Mouse (Mus musculus) kidney, embryonic 15.5 days (tissue): ENCODE measurements at regions not wholly inside any gene's neighbourhood (a gene's known extent, or its start where the extent isn't known, plus 50 kb on each side); places are given as distances from the start of the nearest gene placed in this dataset.
"Not testable (repeated sequence)": the region's sequence is repeated elsewhere in the genome, so short reads cannot be mapped to it uniquely, and the experiment has no call there.

Experiments used
- ATAC-seq: fragments of 200-750 bp; cut with Nextera tagmentation; replicated peaks from 2 replicates; pipeline ENCODE4 v1.8.0; 2017; ENCODE audit warnings: moderate TSS enrichment; ENCODE audit not compliant: low FRiP score
- H3K27ac ChIP-seq: fragments of 300-500 bp; sonication (generic); 2 replicates; pipeline ENCODE4 v1.5.1; 2015; ENCODE audit warnings: mild to moderate bottlenecking, inconsistent platforms
- H3K27me3 ChIP-seq: fragments of 300-500 bp; sonication (generic); 2 replicates; pipeline ENCODE4 v1.6.1; 2015; ENCODE audit warnings: inconsistent platforms
- H3K36me3 ChIP-seq: fragments of 300-500 bp; sonication (generic); 2 replicates; pipeline ENCODE4 v1.6.1; 2015; ENCODE audit warnings: inconsistent platforms
- H3K4me1 ChIP-seq: fragments of 300-500 bp; sonication (generic); 2 replicates; pipeline ENCODE4 v1.6.1; 2015; ENCODE audit warnings: inconsistent platforms
- H3K4me2 ChIP-seq: fragments of 300-500 bp; sonication (generic); 2 replicates; pipeline ENCODE4 v1.6.1; 2015; ENCODE audit warnings: moderate library complexity, mild to moderate bottlenecking, inconsistent platforms
- H3K4me3 ChIP-seq: fragments of 300-500 bp; sonication (generic); replicated peaks from 2 replicates; pipeline ENCODE4 v1.5.1; 2015; ENCODE audit warnings: mild to moderate bottlenecking, inconsistent platforms
- H3K9ac ChIP-seq: fragments of 300-500 bp; sonication (generic); 2 replicates; pipeline ENCODE4 v1.6.1; 2015; ENCODE audit warnings: mild to moderate bottlenecking, inconsistent platforms
- H3K9me3 ChIP-seq: fragments of 300-500 bp; sonication (generic); replicated peaks from 2 replicates; pipeline ENCODE4 v1.6.1; 2016; ENCODE audit warnings: inconsistent platforms
- WGBS: fragments of 180-500 bp; shearing (Covaris S2); methylation state at CpG from one replicate; pipeline ENCODE4 v1.1.7; 2015; ENCODE audit warnings: mixed read lengths; 5-methylcytosine and 5-hydroxymethylcytosine counted together

DNA sequence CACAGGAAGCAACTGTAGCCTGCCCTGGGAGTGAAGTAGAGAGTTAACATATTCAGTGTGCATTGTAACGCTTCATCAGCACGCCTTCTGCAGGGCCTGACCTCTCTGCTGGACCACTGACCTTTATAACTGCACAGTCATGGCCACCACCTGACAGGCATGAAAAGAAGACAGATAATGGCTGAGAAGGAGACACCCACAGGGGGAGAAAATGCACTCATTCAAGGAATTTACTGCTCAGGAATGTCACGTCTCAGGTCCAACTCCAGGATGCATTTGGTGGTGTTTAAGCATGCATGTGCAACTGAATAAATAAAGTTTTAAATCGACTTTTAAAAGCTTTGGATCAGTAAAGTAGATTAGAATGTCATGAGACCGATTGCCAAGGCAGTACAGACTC is 207.8 kb downstream of the Rab10 start:
- WGBS = 48% methylated on average over 5 of the region's 5 CpGs
- not testable (repeated sequence) for H3K9ac ChIP-seq

DNA sequence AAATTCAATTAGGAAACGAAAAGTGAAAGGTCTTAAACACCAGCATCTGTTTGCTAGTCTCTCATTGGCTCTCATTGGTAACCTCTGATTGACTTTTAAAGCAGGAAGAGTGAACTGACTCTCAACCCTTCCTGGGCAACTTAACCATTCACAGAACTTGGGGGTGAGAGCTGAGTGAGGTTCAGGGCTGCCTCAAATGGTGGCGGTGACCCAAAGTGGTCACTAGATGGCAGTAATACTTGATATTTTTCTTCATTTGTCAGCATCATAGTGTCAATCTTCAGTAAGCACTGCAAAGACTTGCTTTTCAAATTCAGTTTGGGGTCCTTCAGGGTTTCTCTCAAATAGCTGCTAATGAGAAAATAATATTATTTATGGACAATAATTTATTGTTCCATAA is 211.6 kb downstream of the Rab10 start:
- not testable (repeated sequence) for H3K27me3 ChIP-seq, H3K36me3 ChIP-seq, H3K9me3 ChIP-seq, H3K4me2 ChIP-seq, H3K4me1 ChIP-seq, ATAC-seq, H3K4me3 ChIP-seq, H3K27ac ChIP-seq, H3K9ac ChIP-seq
- 31% methylated on average over 2 of the region's 2 CpGs for WGBS

More for the DNA sequence above, 207.8 kb downstream of the Rab10 start:
- not testable (repeated sequence) for H3K4me1 ChIP-seq, H3K27me3 ChIP-seq, H3K36me3 ChIP-seq, ATAC-seq, H3K4me2 ChIP-seq, H3K9me3 ChIP-seq, H3K27ac ChIP-seq, H3K4me3 ChIP-seq

DNA sequence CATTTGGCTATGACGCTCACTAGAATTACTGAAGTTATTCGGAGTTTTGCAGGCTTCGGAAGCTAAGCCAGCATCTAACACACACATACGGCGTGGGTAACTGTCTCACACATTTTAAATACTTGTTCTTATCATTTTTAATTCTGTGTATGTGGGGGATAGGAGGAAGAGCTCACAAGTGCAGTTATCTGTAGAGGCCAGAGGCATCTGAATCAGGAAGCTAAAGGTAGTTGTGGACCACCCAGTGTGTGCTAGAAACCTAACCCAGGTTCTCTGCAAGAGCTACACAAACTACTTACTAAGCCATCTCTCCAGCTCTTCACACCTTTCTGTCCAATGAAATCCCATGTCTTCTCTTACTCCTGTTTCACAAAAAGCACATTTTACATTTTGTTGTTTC is 215.3 kb downstream of the Rab10 start:
- Histone ChIP-seq H3K9me3 (no peaks in the 10 kb centered on the region), H3K27ac (no peak overlapping the region), H3K4me1 (no peaks in the 10 kb centered on the region), H3K27me3 (no peaks in the 10 kb centered on the region), H3K9ac (no peak overlapping the region), H3K4me3 (no peak overlapping the region), H3K36me3 (no peaks in the 10 kb centered on the region), H3K4me2 (no peak overlapping the region)
- ATAC-seq = no peak
- WGBS = 94% methylated on average over 5 of the region's 5 CpGs

DNA sequence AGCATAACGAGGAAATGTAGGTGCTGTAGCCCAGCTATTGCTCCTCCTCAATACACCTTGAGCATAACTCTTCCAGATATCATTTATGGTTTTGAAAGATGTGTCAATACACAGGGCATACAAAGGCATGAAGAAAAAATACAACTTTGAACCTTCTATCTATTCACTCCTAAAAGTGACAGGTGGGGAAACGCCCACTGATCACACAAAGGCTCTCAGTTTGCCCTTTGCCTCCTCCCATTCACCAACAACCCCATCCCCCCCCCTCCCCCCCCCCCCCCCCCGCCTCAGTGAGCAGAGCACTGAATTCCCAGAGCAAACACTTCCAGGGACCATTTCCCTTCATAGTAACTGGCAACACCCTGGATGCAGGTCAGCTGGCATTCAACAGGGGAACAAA is 216.8 kb downstream of the Rab10 start:
- not testable (repeated sequence) for H3K36me3 ChIP-seq, H3K27me3 ChIP-seq, H3K4me3 ChIP-seq

DNA sequence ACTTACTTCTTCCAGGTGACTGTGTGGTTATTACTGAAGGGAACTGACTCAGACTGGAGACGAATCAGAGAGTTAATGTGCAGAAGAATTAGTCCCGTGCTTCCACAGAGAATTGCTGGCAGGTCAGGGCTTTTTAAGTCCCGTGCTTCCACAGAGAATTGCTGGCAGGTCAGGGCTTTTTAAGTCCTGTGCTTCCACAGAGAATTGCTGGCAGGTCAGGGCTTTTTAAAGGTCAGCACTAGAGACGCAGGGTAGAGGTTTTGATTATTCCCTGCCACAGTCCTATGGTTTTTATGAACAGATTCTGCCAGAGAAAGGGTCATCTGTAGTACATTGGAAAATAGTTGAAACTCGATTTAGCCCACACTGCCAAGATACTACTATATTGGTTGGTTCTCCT is 260.2 kb downstream of the Rab10 start:
- H3K27me3 ChIP-seq, H3K4me3 ChIP-seq, H3K36me3 ChIP-seq, ATAC-seq, H3K27ac ChIP-seq, H3K4me2 ChIP-seq, H3K4me1 ChIP-seq, H3K9ac ChIP-seq, H3K9me3 ChIP-seq: not testable (repeated sequence)
- 71% methylated on average over 5 of the region's 5 CpGs for WGBS

More for the DNA sequence above, 216.8 kb downstream of the Rab10 start:
- not testable (repeated sequence) for ATAC-seq, H3K27ac ChIP-seq, H3K9ac ChIP-seq, H3K9me3 ChIP-seq, H3K4me1 ChIP-seq, H3K4me2 ChIP-seq
- 67% methylated on average over 2 of the region's 3 CpGs for WGBS

DNA sequence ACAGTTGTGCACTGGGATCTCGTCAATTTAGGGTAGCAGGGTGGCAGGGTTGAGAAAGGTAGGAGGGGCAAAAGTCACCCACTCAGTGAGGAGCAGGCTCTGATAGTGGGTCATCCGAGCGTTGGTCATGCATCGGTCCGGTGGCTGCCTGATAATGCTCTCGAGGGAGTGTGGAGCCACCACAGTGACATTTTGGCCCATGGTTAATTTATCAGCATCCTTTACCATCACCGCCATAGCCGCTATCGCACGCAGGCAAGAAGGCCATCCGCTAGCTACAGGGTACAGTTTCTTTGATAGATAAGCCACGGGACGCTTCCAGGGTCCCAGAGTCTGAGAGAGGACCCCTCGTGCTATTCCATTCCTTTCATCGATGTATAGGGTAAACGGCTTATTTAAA is 291.3 kb downstream of the Rab10 start:
- H3K36me3 ChIP-seq, H3K27me3 ChIP-seq, H3K4me1 ChIP-seq, H3K9ac ChIP-seq, H3K27ac ChIP-seq, H3K4me3 ChIP-seq, ATAC-seq, H3K4me2 ChIP-seq: not testable (repeated sequence)
- WGBS = 91% methylated on average over 16 of the region's 16 CpGs
- H3K9me3 ChIP-seq = peaks cover 25% of the 10 kb centered on the region

DNA sequence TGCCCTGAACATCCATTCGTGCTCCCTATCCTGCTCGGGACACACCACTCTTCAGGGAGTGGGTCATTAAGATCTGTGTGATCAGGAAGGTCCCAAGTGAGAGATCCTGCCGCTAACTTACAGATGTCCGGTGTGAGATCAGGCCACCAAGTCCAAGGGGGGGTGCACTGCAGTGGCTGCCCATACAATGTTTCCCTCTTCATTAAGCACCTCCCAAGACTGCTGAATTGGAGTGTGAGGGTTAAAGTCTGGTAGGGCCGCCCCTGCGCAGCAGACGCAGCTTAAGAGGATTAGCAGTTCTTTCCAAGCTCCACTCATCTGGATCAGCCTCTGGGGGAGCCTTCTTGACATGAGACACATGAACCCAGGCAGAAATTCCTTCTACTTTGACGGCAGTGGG is 293.0 kb downstream of the Rab10 start:
- not testable (repeated sequence) for H3K4me1 ChIP-seq, H3K9ac ChIP-seq, ATAC-seq, H3K4me3 ChIP-seq, H3K27me3 ChIP-seq, H3K4me2 ChIP-seq, H3K27ac ChIP-seq, H3K36me3 ChIP-seq
- peaks cover 33% of the 10 kb centered on the region for H3K9me3 ChIP-seq
- WGBS = 93% methylated on average over 8 of the region's 8 CpGs
